Mouse (Mus musculus): Measurements from ENCODE around the gene Spg7.
"Not testable (repeated sequence)": the region's sequence is repeated elsewhere in the genome, so short reads cannot be mapped to it uniquely, and the experiment has no call there.

Gene Spg7

GRCm38 (mm10) chr8:123062721-123063120, at the start of gene Spg7:
Spg7 (plus strand) TSS chr8:123062942.
- no peak for DNase-seq

- no peak for DNase-seq
Observed at GRCm38 (mm10) chr8:123014429-123014828, 48.3 kb upstream of the Spg7 start.

GRCm38 (mm10) chr8:123015074-123015473, 47.7 kb upstream of the Spg7 start:
- DNase-seq: no peak

GRCm38 (mm10) chr8:123017143-123017542, 45.6 kb upstream of the Spg7 start:
- no peak for DNase-seq

- no peak for DNase-seq
Observed at GRCm38 (mm10) chr8:123018484-123019164, 44.1 kb upstream of the Spg7 start.

GRCm38 (mm10) chr8:123020084-123020483, 42.7 kb upstream of the Spg7 start:
- DNase-seq: no peak

- no peak for DNase-seq
Observed at GRCm38 (mm10) chr8:123020859-123021258, 41.9 kb upstream of the Spg7 start.

- no peak for DNase-seq
Observed at GRCm38 (mm10) chr8:123021259-123021658, 41.5 kb upstream of the Spg7 start.

GRCm38 (mm10) chr8:123022727-123023126, 40.0 kb upstream of the Spg7 start:
- DNase-seq: no peak

- DNase-seq: no peak
Observed at GRCm38 (mm10) chr8:123024226-123024625, 38.5 kb upstream of the Spg7 start.

- no peak for DNase-seq
Observed at GRCm38 (mm10) chr8:123025951-123026351, 36.8 kb upstream of the Spg7 start.

- DNase-seq: no peak
Observed at GRCm38 (mm10) chr8:123027786-123028185, 35.0 kb upstream of the Spg7 start.

- DNase-seq: not testable (repeated sequence)
Observed at GRCm38 (mm10) chr8:123030091-123030490, 32.7 kb upstream of the Spg7 start.

GRCm38 (mm10) chr8:123031321-123031978, 31.3 kb upstream of the Spg7 start:
- no peak for DNase-seq

- no peak for DNase-seq
Observed at GRCm38 (mm10) chr8:123032730-123033129, 30.0 kb upstream of the Spg7 start.

- DNase-seq: no peak
Observed at GRCm38 (mm10) chr8:123033431-123033830, 29.3 kb upstream of the Spg7 start.

- no peak for DNase-seq
Observed at GRCm38 (mm10) chr8:123034171-123034570, 28.6 kb upstream of the Spg7 start.

- no peak for DNase-seq
Observed at GRCm38 (mm10) chr8:123036956-123037355, 25.8 kb upstream of the Spg7 start.

GRCm38 (mm10) chr8:123037487-123037886, 25.3 kb upstream of the Spg7 start:
- DNase-seq: no peak

- DNase-seq: no peak
Observed at GRCm38 (mm10) chr8:123038351-123038750, 24.4 kb upstream of the Spg7 start.

GRCm38 (mm10) chr8:123039376-123040109, 23.2 kb upstream of the Spg7 start:
- no peak for DNase-seq

GRCm38 (mm10) chr8:123040110-123040650, 22.6 kb upstream of the Spg7 start:
- DNase-seq: no peak

GRCm38 (mm10) chr8:123041008-123041773, 21.6 kb upstream of the Spg7 start:
- DNase-seq: peak; percentile 52
